Mouse (Mus musculus): ENCODE measurements at regions not wholly inside any gene's neighbourhood (a gene's known extent, or its start where the extent isn't known, plus 50 kb on each side); places are given as distances from the start of the nearest gene placed in this dataset.

DNA sequence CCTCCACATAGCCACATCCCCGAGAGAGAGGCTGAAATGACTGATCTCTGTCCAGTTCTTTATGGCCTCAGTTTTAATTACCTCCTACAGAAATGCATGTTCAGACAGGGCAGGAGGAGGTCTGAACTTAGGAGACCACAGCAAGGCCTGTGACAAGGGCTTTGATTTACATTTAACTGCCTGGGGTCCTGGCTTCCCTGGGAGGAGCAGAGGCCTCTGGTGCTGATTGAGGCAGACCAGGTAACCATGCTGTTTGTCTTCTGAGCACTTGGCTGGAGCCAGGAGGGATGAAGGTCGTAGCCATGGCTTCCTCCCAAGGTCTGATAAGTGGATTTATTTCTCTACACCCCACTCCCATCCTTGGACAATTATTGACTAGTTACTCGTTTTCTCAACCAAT lies 224.0 kb upstream of the Stt3b start:
- TF ChIP-seq CTCF (IDR thresholded peaks at IDR 0.05; ENCODE audit: low read depth) = no peak
- no peak for TF ChIP-seq EP300 (optimal IDR thresholded peaks at IDR 0.05)

All from stomach, postnatal 0 days (tissue).